Mouse (Mus musculus) neural tube, embryonic 13.5 days (tissue): ENCODE results near the gene Fzd2. TPM values are rescaled to one million over a fixed set of nuclear protein-coding genes. Genes with fewer than 3 reads are reported as not detected.
"Not testable (repeated sequence)": the region's sequence is repeated elsewhere in the genome, so short reads cannot be mapped to it uniquely, and the experiment has no call there.

Source experiments
- ATAC-seq: fragments of 200-750 bp; cut with Nextera tagmentation; 2 replicates; pipeline ENCODE4 v1.8.0; 2017; ENCODE audit warnings: low read depth, mild to moderate bottlenecking, moderate TSS enrichment, moderate library complexity
- H3K27ac ChIP-seq: fragments of 300-500 bp; sonication (generic); replicated peaks from 2 replicates; pipeline ENCODE4 v1.5.1; 2015; ENCODE audit warnings: moderate library complexity, mild to moderate bottlenecking, inconsistent platforms
- H3K27me3 ChIP-seq: fragments of 300-500 bp; sonication (generic); 2 replicates; pipeline ENCODE4 v1.6.1; 2015; ENCODE audit warnings: mild to moderate bottlenecking, inconsistent platforms
- H3K36me3 ChIP-seq: fragments of 300-500 bp; sonication (generic); 2 replicates; pipeline ENCODE4 v1.6.1; 2015; ENCODE audit warnings: mild to moderate bottlenecking, inconsistent platforms
- H3K4me1 ChIP-seq: fragments of 300-500 bp; sonication (generic); replicated peaks from 2 replicates; pipeline ENCODE4 v1.6.1; 2015; ENCODE audit warnings: inconsistent platforms
- H3K4me2 ChIP-seq: fragments of 300-500 bp; sonication (generic); 2 replicates; pipeline ENCODE4 v1.6.1; 2015; ENCODE audit warnings: inconsistent platforms, mild to moderate bottlenecking, moderate library complexity
- H3K4me3 ChIP-seq: fragments of 300-500 bp; sonication (generic); 2 replicates; pipeline ENCODE4 v1.5.1; 2015; ENCODE audit warnings: mild to moderate bottlenecking, inconsistent platforms
- H3K9ac ChIP-seq: fragments of 300-500 bp; sonication (generic); 2 replicates; pipeline ENCODE4 v1.6.1; 2015; ENCODE audit warnings: moderate library complexity, mild to moderate bottlenecking, inconsistent platforms
- H3K9me3 ChIP-seq: fragments of 300-500 bp; sonication (generic); 2 replicates; pipeline ENCODE4 v1.6.1; 2016; ENCODE audit warnings: inconsistent platforms
- WGBS: fragments of 180-500 bp; shearing (Covaris S2); methylation state at CpG from one replicate; pipeline ENCODE4 v1.1.7; 2015; 5-methylcytosine and 5-hydroxymethylcytosine counted together
- polyA plus RNA-seq: library from polyadenylated mRNA; unstranded; fragments of >200 nt; fragmentation: Nextera tagmentation; extraction: Ambion mirVana; gene quantifications from 2 replicates; pipeline ENCODE4 v1.2.1, GENCODE M21; 2015

Fzd2 gene
- 14.8 and 21.1 TPM in 2 replicates for polyA plus RNA-seq

DNA sequence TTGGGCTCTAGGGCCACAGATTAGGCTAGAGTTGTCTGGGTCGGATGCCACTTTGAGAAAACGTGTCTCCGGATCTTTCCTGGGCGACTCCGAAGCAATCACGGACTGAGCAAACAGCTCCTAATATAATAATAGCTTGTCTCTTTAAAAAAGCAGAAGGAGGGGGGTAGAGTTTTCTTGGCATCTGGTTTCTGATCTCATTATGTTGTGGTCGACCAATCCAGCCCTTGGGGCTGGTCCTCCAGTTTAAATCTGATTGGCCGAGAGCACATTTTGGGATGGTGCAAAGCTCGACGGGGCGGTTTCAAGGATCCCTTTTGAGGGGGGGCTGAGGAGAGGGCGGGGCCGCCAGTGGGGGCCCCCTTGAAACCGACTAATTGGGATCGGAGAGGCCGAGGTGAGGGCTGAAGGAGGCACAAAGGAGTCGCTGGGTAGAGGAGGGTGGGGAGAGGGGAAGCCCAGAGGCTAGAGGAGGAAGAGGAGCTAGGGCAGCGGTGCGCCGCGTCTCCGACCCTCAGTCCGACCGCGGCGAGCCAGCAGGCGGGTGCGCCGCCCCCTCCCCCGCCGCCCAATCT, at the start of gene Fzd2:
Gene Fzd2, plus strand, starts transcription at position 387 of the 575 bp plus-strand sequence.
- Histone ChIP-seq H3K9me3 (no peaks in the 10 kb centered on the region), H3K4me3 (peak within 1 kb of the TSS; percentile 81), H3K36me3 (no peaks in the 10 kb centered on the region), H3K27ac (peak within 1 kb of the TSS; percentile 96), H3K27me3 (no peaks in the 10 kb centered on the region), H3K4me2 (peak within 1 kb of the TSS; percentile 82), H3K4me1 (peaks cover 50% of the 10 kb centered on the region), H3K9ac (peak within 1 kb of the TSS; percentile 87)
- peak; percentile 94 for ATAC-seq
- under 1% methylated on average over 29 of the region's 31 CpGs for WGBS

DNA sequence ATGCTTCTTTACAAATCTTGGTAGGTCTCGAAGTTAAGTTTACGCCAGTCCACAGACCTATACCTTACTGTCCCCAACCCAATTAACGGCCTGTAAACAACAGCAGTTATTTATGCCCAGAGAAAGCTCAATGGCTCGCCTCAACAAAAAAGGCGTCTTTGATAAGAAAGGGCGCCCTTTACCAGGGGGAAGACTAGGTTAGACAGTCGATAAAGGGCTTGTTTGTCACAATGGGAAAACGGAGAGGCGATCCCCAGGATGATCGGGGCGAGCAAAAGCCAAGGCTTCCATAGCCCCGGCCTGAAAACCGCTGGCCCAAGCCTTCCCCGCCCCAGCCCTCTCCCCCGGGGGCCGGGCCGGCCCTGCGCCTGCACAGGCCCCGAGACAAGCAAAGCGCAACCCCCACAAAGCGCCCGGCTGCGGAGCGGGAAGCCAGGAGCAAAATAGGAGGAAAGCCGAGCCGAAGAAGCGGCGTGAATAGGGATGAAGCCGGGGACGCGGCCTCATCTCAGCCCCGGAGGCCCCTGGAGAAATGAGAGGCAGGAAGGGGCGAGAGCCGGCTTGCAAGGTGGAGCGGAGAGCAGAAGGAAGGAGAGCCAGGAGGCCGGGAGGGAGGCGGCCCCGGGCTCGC, 48.7 kb upstream of the Fzd2 start:
- no peaks in the 10 kb centered on the region for H3K27me3 ChIP-seq
- H3K4me2 ChIP-seq, result peak overlapping the region; percentile 72
- peak overlapping the region; percentile 99 for H3K9ac ChIP-seq
- H3K36me3 ChIP-seq, result no peaks in the 10 kb centered on the region
- H3K9me3 ChIP-seq, result no peaks in the 10 kb centered on the region
- WGBS, result under 1% methylated on average over 38 of the region's 39 CpGs
- H3K4me1 ChIP-seq, result peaks cover 44% of the 10 kb centered on the region
- H3K27ac ChIP-seq, result peak overlapping the region; percentile 99
- ATAC-seq, result peak; percentile 66
- H3K4me3 ChIP-seq, result peak overlapping the region; percentile 99

DNA sequence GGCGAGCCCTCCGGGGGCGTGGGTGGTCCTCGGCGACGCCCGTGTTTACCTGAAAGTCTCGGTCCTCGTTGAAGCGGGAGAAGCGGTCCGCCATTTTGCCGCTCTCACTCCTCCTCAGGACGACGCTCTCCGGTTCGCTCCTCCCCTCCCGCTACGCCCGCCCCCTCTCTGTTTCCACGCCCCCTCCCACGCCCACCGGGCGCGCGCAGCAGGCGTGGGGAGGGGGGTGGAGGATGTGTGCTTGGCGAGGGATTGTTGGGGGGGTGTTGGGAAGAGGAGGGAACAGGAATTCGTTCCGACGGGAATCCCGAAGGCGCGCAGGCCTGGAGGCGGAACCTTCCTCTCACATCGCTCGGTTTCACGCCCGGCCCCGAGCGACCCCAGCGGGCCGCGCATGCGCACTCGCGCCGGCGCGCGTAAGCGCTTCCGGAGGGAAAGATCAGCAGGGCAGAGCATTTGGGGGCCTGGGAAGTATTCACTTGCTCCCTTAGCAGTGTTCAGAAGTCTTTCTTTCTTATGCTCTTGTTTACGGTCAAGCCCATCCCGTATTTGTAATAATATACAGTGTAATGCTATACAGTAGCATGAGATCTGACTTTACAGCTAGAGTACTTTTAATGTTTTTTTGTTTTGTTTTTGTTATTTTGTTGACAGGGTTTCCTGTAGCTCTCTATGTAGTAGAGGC, 48.0 kb upstream of the Fzd2 start, which contains the start of gene Gpatch8:
Gene Gpatch8, minus strand, starts transcription at position 362 of the 685 bp plus-strand sequence.
- H3K27me3 ChIP-seq, result no peaks in the 10 kb centered on the region
- peak within 1 kb of the TSS; percentile 72 for H3K4me2 ChIP-seq
- H3K27ac ChIP-seq, result peak within 1 kb of the TSS; percentile 99
- H3K4me3 ChIP-seq, result peak within 1 kb of the TSS; percentile 99
- no peaks in the 10 kb centered on the region for H3K9me3 ChIP-seq
- H3K9ac ChIP-seq, result peak within 1 kb of the TSS; percentile 99
- peak; percentile 95 for ATAC-seq
- no peaks in the 10 kb centered on the region for H3K36me3 ChIP-seq
- peaks cover 40% of the 10 kb centered on the region for H3K4me1 ChIP-seq
- WGBS, result under 1% methylated on average over 42 of the region's 55 CpGs

DNA sequence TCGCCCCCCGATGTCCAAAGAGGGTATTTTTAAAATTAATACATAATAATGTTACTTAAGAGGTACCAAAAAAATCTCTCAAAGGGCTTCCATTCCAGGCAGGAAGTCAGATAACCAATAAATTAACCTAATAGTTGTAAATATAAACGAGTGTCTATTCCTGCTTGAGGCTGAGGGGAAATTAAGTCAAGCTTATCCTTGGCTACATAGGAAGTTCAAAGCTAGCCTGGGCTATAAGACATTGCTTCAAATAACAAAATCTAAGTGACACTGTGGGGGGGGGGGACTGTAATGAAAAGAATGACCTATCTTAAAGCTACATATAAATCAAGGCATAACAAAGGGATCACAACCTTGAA, 47.5 kb upstream of the Fzd2 start:
- WGBS, result 18% methylated on average over 3 of the region's 3 CpGs
- Histone ChIP-seq H3K9ac (peak overlapping the region; percentile 47), H3K27me3 (no peaks in the 10 kb centered on the region), H3K4me2 (peak overlapping the region; percentile 72), H3K4me1 (peaks cover 35% of the 10 kb centered on the region), H3K4me3 (peak overlapping the region; percentile 99), H3K27ac (peak overlapping the region; percentile 99), H3K36me3 (no peaks in the 10 kb centered on the region), H3K9me3 (no peaks in the 10 kb centered on the region)
- no peak for ATAC-seq

DNA sequence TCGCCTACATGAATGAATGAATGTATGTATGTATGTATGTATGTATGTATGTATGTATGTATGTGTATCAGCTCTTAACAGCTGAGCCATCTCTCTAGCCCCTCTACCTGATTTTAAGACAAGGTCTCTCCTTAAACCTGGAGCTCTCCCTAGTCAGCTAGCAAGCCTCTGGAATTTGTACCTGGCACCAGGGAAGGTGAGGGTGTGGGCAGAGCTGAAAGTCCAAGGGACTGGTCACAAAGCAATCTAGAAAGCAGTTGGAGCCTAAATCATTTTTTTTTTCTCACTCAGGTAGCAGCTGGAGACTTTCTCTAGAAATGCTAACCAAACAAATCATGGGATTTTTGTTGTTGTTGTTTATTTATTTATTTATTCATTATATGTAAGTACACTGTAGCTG, 46.8 kb upstream of the Fzd2 start:
- Histone ChIP-seq H3K9me3 (no peaks in the 10 kb centered on the region), H3K36me3 (no peaks in the 10 kb centered on the region), H3K4me1 (peaks cover 28% of the 10 kb centered on the region), H3K27ac (no peak overlapping the region), H3K4me2 (no peak overlapping the region), H3K4me3 (no peak overlapping the region), H3K9ac (no peak overlapping the region), H3K27me3 (no peaks in the 10 kb centered on the region)
- ATAC-seq, result no peak
- 88% methylated on average over 1 of the region's 1 CpGs for WGBS

DNA sequence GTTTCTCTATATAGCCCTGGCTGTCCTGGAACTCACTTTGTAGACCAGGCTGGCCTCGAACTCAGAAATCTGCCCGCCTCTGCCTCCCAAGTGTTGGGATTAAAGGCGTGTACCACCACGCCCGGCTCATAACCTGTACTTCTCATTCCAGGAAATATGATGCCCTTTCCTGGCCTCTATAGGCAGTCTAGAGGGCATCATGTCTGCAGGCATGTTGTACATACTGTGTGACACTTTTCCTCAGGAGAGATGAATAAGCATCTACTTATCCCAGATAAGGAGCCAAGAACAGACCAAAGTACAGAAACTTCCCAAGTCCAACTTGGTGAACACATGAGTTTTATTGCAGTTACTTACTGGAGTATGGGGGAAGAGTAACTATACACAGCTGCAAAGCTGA, 45.5 kb upstream of the Fzd2 start:
- Histone ChIP-seq H3K9ac (no peak overlapping the region), H3K36me3 (no peaks in the 10 kb centered on the region), H3K27ac (no peak overlapping the region), H3K4me3 (no peak overlapping the region), H3K4me2 (no peak overlapping the region), H3K27me3 (no peaks in the 10 kb centered on the region), H3K9me3 (no peaks in the 10 kb centered on the region), H3K4me1 (peaks cover 17% of the 10 kb centered on the region)
- 89% methylated on average over 4 of the region's 5 CpGs for WGBS
- ATAC-seq, result no peak

DNA sequence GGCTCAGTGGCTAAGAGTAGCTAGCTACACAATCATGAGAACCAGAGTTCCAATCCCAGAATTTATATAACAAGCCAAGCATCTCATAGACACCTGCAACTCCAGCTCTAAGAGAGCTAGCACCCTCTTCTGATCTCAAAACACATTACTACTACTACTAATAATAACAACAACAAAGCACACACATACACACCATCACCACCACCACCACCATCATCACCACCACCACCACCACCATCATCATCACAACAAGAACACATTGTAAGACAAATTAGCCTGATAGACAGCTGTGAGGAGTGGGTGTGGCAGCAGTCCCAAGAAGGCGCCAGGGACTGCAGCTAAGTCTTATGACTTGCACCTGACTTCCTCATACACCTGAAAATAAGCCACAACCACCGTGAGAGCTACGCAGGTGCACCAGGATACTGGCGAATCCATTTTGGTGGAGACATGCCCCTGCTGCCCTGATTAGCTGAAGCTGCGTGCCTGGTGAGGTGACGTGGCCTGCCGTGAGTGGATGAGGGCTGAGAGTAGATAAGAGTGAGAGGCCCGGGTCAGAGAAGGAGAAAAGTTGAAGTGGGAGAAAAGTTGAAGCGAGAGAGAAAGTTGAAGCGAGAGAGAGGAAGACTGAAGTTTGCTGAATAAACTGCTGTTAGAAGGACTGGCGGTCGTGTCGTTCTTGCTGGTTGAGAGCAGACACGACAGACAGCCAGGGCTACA, 39.1 kb upstream of the Fzd2 start:
- 87% methylated on average over 14 of the region's 14 CpGs for WGBS
- not testable (repeated sequence) for H3K4me3 ChIP-seq, ATAC-seq, H3K36me3 ChIP-seq, H3K4me1 ChIP-seq, H3K27ac ChIP-seq, H3K4me2 ChIP-seq, H3K27me3 ChIP-seq, H3K9me3 ChIP-seq, H3K9ac ChIP-seq

DNA sequence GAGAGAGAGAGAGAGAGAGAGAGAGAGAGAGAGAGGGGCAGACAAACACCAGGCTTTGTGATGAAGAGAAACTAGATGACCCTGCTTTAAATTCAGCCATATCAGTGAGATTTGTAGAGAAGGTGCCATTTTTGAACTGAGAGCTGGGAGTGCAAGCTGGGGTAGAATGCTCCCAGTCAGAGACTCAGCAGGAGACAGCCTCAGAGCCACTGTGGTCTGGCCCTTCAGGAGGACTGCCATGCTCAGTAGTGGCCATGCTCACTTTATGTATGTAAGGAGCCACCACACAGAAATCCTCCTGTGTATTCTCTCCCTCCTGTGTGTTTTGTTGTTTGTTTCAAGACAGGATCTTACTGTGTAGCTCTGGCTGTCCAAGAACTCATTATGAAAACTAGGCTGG, 38.5 kb upstream of the Fzd2 start:
- Histone ChIP-seq H3K9ac (no peak overlapping the region), H3K4me1 (no peaks in the 10 kb centered on the region), H3K4me3 (no peak overlapping the region), H3K4me2 (no peak overlapping the region), H3K27ac (no peak overlapping the region), H3K9me3 (no peaks in the 10 kb centered on the region), H3K36me3 (no peaks in the 10 kb centered on the region), H3K27me3 (no peaks in the 10 kb centered on the region)
- no peak for ATAC-seq

DNA sequence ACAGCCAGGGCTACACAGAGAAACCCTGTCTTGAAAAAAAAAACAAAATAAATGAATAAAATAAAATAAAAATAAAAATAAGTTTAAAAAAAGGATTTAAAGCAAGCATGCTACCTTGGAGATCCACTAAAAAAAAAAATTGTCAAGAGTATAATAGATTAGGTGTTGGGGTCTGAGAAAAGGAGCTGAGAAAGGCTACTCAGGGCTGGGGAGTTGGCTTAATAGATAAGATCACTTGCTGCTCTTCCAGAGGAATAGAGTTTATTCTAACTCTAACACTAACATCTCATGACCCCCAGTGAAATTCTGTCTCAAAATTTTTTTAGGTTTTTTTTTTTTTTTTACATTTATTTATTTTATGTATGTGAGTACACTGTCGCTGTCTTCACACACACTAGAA, 37.9 kb upstream of the Fzd2 start:
- no peak overlapping the region for H3K4me3 ChIP-seq
- ATAC-seq, result no peak
- no peaks in the 10 kb centered on the region for H3K27me3 ChIP-seq
- H3K4me2 ChIP-seq, result no peak overlapping the region
- H3K27ac ChIP-seq, result no peak overlapping the region
- no peaks in the 10 kb centered on the region for H3K9me3 ChIP-seq
- no peak overlapping the region for H3K9ac ChIP-seq
- H3K36me3 ChIP-seq, result no peaks in the 10 kb centered on the region
- no peaks in the 10 kb centered on the region for H3K4me1 ChIP-seq
- 94% methylated on average over 1 of the region's 1 CpGs for WGBS

DNA sequence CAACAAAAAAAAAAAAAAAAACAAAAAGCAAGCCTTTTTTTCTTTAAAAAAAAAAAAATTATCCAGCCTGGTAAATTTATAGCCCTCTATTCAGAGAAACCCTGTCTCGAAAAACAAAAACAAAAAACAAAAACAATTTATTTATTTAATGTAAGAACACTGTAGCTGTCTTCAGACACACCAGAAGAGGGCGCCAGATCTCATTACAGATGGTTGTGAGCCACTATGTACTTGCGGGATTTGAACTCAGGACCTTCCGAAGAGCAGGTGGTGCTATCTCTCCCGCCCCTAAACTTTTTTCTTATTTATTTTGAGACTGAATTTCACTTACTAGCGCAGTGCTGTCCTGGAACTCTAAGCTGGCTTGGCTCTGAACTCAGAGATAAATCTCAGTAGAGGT, 37.0 kb upstream of the Fzd2 start:
- H3K27me3 ChIP-seq, result no peaks in the 10 kb centered on the region
- ATAC-seq, result no peak
- no peak overlapping the region for H3K9ac ChIP-seq
- no peaks in the 10 kb centered on the region for H3K9me3 ChIP-seq
- H3K4me1 ChIP-seq, result no peaks in the 10 kb centered on the region
- no peak overlapping the region for H3K4me3 ChIP-seq
- no peaks in the 10 kb centered on the region for H3K36me3 ChIP-seq
- 88% methylated on average over 6 of the region's 6 CpGs for WGBS
- H3K27ac ChIP-seq, result no peak overlapping the region
- H3K4me2 ChIP-seq, result no peak overlapping the region

DNA sequence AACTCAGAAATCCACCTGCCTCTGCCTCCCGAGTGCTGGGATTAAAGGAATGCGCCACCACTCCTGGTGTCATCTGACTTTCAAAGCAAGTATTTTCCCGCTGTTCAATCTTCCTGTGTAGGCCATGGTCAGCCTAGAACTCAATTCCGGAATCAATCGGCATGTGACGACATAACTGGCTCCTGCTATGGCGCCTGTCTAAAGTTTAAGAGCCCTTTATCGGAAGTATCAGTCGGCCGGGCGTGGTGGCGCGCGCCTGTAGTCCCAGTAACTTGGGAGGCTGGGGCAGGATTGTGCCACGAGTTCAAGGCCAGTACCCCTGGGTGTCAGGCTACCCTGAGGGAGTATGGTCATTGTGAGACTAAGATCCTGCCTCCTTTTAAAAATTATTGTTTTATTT, 36.5 kb upstream of the Fzd2 start:
- H3K9ac ChIP-seq, result no peak overlapping the region
- no peaks in the 10 kb centered on the region for H3K27me3 ChIP-seq
- H3K36me3 ChIP-seq, result no peaks in the 10 kb centered on the region
- ATAC-seq, result no peak
- no peaks in the 10 kb centered on the region for H3K4me1 ChIP-seq
- 97% methylated on average over 15 of the region's 15 CpGs for WGBS
- H3K4me2 ChIP-seq, result no peak overlapping the region
- H3K27ac ChIP-seq, result no peak overlapping the region
- H3K9me3 ChIP-seq, result no peaks in the 10 kb centered on the region
- no peak overlapping the region for H3K4me3 ChIP-seq

DNA sequence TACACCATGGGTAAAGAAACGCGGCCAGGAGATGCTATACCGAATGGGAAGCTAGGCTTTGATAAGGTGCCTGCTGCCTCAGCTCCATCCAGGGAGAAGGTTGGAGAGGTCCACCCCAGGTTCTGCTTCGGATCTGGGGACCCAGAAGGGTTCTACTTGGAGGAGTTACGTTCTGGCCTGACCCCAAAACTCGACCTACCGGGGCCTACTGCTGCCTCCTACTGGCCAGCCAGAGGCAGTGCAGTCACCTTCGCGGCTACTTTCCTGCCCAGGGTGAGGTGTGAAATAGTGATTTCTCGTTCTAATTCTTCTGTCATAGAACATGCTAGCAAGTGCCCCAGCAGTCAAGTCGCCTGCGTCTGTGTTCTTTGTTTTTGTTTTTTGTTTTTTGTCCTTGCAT, 36.0 kb upstream of the Fzd2 start:
- Histone ChIP-seq H3K36me3 (no peaks in the 10 kb centered on the region), H3K27ac (no peak overlapping the region), H3K9ac (no peak overlapping the region), H3K4me2 (no peak overlapping the region), H3K27me3 (no peaks in the 10 kb centered on the region), H3K4me3 (no peak overlapping the region), H3K4me1 (0 out of 2 replicates have a peak, but pooled peaks cover 3% of the 10 kb centered on the region), H3K9me3 (no peaks in the 10 kb centered on the region)
- ATAC-seq, result no peak
- WGBS, result 76% methylated on average over 12 of the region's 12 CpGs
